Mouse (Mus musculus) mammary gland, adult 2 months (tissue): ENCODE data around the gene Cdnf. TPM values are rescaled to one million over a fixed set of nuclear protein-coding genes. Genes with fewer than 3 reads are reported as not detected.

Source experiments
- polyA plus RNA-seq: library from polyadenylated mRNA; depleted of rRNA; stranded (reverse); fragments of >200 nt; gene quantifications from 2 replicates; pipeline ENCODE4 v1.2.3, GENCODE M21; 2012; ENCODE audit warnings: low replicate concordance; rRNA removed

Gene Cdnf
- 0.65 and 3.9 TPM in 2 replicates for polyA plus RNA-seq

DNA sequence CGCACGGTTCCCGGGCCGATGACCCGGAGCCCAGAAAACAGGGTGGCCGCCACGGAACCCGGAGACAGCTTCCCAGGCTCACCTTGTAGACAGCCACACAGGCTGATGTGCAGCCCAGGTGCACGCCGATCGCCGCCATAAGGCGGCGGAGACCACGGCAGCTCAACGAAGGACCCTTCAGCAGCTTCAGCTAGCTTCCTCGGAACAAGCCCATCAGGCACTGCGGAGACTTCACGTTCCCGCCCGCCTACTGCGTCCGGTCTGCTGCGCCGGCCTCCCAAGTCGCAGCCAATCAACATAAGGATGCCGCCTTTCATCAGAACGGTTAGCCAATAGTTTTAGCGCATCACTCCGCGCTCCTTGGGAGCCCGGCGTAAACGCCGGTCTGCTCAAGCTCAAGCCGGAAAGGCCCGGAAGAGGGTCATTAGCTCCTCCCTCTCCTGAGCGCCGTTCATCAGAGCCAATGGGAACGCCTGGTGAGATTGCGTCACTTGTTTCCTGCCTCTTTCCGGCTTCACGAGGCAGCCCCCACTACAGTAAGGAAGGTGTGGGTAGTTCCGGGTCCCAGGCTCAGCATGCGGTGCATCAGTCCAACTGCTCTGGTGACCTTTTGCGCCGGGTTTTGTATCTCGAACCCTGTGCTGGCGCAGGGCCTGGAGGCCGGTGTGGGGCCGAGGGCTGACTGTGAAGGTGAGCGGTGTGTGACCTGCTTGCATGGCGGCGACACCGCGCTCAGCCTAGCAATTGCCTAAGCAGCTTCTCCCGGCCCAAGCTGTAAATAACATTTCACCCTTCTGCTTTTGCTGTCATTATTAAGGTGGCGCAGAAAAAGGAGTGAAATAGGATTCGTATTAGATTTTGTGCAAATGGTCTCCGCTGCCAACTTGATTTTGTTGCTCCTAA is at the start of gene Cdnf, which contains the start of the genes Gm45902 and Hspa14:
Gene Cdnf (plus strand): TSS at position 479 of the 903 bp plus-strand sequence.
Gene Gm45902 (minus strand): TSS at position 239 of the 903 bp plus-strand sequence.
Gene Hspa14 (minus strand): TSS at position 263 of the 903 bp plus-strand sequence.

DNA sequence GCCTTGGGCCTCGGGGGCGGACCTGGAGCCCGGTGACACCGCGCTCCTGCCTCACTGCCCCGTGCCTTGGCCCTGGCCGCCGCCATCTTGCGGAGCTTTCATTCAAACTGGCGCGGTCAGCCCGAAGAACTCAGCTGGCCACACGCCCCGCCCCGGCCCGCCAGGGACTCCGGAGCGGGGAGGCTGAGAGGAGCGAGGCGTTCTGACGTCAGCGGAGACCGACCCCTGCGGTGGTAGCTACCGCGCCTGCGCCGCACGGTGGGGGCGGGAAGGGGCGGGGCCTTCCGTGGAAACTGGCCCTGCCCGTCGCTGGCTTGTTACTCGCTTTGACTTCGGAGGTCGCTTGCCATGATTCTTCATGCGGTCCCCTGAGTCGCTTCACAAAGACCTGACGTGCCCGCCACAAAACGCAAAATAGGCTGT is 38.0 kb upstream of the Cdnf start, which contains the start of gene Suv39h2:
Gene Suv39h2 (minus strand): TSS at position 171 of the 423 bp plus-strand sequence.

DNA sequence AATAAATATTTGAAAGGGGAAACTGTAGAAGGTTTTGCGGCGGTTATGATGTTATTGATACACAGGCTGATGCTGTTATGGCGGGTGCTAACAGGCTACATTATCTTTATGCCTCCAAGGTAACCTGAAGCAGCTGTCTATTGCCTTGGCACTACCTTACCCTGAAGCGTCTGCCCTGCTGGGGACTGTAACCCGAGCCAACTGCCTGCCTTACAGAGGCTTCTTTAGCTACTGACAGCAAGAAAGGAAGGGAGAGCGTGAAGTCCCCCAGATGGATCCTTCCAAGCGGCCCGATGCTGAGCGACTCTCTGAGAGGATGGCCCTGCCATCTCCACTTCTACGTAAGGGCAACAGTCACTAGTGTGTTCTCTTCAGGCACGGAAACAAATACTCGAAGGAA is 57.4 kb downstream of the Cdnf start, which contains the start of gene Fam107b:
Gene Fam107b (plus strand): TSS at position 303 of the 400 bp plus-strand sequence.

Other genes starting within 250 kb of the Cdnf start
- gene Nmt2, start 228.8 kb upstream of the Cdnf start, polyA plus RNA-seq, result 6.1 and 16.0 TPM in 2 replicates
- 2.7 and 6.3 TPM in 2 replicates for gene Rpp38, start 180.4 kb upstream of the Cdnf start, polyA plus RNA-seq
- not detected in 2 replicates for gene Acbd7, start 176.9 kb upstream of the Cdnf start, polyA plus RNA-seq
- gene Olah, start 115.8 kb upstream of the Cdnf start, polyA plus RNA-seq, result not detected in 2 replicates
- not detected in 2 replicates for gene Meig1, start 90.4 kb upstream of the Cdnf start, polyA plus RNA-seq
- gene Dclre1c, start 88.9 kb upstream of the Cdnf start, polyA plus RNA-seq, result 4.6 and 11.7 TPM in 2 replicates
- gene Suv39h2, start 38.0 kb upstream of the Cdnf start, polyA plus RNA-seq, result 0.32 and 0.90 TPM in 2 replicates
- 1.4 and 1.6 TPM in 2 replicates for gene Gm45902, start 240 bp upstream of the Cdnf start, polyA plus RNA-seq
- gene Hspa14, start 216 bp upstream of the Cdnf start, polyA plus RNA-seq, result 21.9 and 30.0 TPM in 2 replicates
- gene Fam107b, start 57.5 kb downstream of the Cdnf start, polyA plus RNA-seq, result 15.7 and 24.3 TPM in 2 replicates